Mouse (Mus musculus): ENCODE data around the gene Tanc2. TPM values are rescaled to one million over a fixed set of nuclear protein-coding genes. Genes with fewer than 3 reads are reported as not detected.

Tanc2 gene
- total and polyA plus RNA-seq, 3 experiments = 0.04 to 0.18 TPM; not detected in 1

DNA sequence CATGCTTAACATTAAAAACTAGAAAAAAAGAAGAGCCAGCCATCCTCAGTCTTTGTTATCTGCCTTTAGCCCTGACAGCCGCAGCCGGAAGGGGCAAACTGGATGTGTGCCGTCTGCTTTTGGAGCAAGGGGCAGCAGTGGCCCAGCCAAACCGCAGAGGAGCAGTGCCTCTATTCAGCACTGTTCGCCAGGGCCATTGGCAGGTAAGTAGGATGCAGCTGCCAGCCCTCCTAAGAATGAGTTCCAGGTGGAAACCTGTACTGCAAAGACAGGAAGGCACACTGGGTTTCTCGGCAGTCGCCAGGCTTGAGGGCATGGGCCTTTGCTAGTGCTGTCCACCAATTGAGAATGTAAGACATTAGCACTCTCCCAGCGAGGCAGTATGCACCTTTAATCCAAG is 319.1 kb downstream of the Tanc2 start:
- peaks cover 19 to 26% of the 10 kb centered on the region in 2 experiments for H3K27me3 ChIP-seq (ENCODE audit: control insufficient read depth in 1 of 2, insufficient read depth in 2 of 2, low read length in 2 of 2)
- no peaks in the 10 kb centered on the region for H3K36me3 ChIP-seq (ENCODE audit: control insufficient read depth in 1 of 2, insufficient read depth in 2 of 2, low read length in 2 of 2)
- H3K4me1 ChIP-seq (ENCODE audit: control insufficient read depth in 1 of 2, insufficient read depth in 2 of 2, low read length in 2 of 2) = no peaks in the 10 kb centered on the region
- no peaks in the 10 kb centered on the region for H3K9me3 ChIP-seq (replicated peaks; ENCODE audit: insufficient read depth, low read length)
- no peaks in the 10 kb centered on the region for H3K79me2 ChIP-seq (ENCODE audit: control insufficient read depth, insufficient read depth, low read length, poor library complexity)
- no peak overlapping the region for H3K9ac ChIP-seq (ENCODE audit: control insufficient read depth, low read depth, low read length, poor library complexity, severe bottlenecking)
- TF ChIP-seq NELFE (IDR thresholded peaks at IDR 0.05; ENCODE audit: low read depth, low read length) (no peak), CTCF (IDR thresholded peaks at IDR 0.05 in 2 of 3, conservative IDR thresholded peaks at IDR 0.05 in 1 of 3; ENCODE audit: control insufficient read depth in 1 of 3, insufficient read depth in 1 of 3, low read depth in 2 of 3, low read length in 3 of 3, poor library complexity in 1 of 3, severe bottlenecking in 1 of 3) (no peak), KAT2A (conservative IDR thresholded peaks at IDR 0.05; ENCODE audit: low read depth, low read length) (no peak), ELF1 (IDR thresholded peaks at IDR 0.05; ENCODE audit: low read depth, low read length) (no peak), MAFK (IDR thresholded peaks at IDR 0.05; ENCODE audit: borderline replicate concordance, low read depth, low read length) (no peak), BHLHE40 (IDR thresholded peaks at IDR 0.05; ENCODE audit: borderline replicate concordance, low read depth, low read length) (no peak), MXI1 (IDR thresholded peaks at IDR 0.05; ENCODE audit: low read depth, low read length) (no peak), TBP (IDR thresholded peaks at IDR 0.05; ENCODE audit: low read depth, low read length) (no peak), TAL1 (IDR thresholded peaks at IDR 0.05; ENCODE audit: low read length) (no peak), MAX (IDR thresholded peaks at IDR 0.05; ENCODE audit: low read length) (no peak), MYB (IDR thresholded peaks at IDR 0.05; ENCODE audit: low read depth, low read length) (no peak), GATA1 (IDR thresholded peaks at IDR 0.05; ENCODE audit: low read depth, low read length) (no peak), ETS1 (IDR thresholded peaks at IDR 0.05; ENCODE audit: low read depth, low read length) (no peak), MYC (IDR thresholded peaks at IDR 0.05; ENCODE audit: low read depth, low read length) (no peak), E2F4 (IDR thresholded peaks at IDR 0.05; ENCODE audit: borderline replicate concordance, low read depth, low read length) (no peak), JUND (IDR thresholded peaks at IDR 0.05; ENCODE audit: low read depth, low read length) (no peak), USF2 (IDR thresholded peaks at IDR 0.05; ENCODE audit: borderline replicate concordance in 1 of 2, insufficient read depth in 1 of 2, low read depth in 1 of 2, low read length in 2 of 2) (no peak)
- no peak overlapping the region for H3K4me3 ChIP-seq (ENCODE audit: control insufficient read depth in 1 of 2, insufficient read depth in 1 of 2, low read depth in 2 of 2, low read length in 2 of 2)
- H3K27ac ChIP-seq (ENCODE audit: control insufficient read depth, low read depth, low read length) = no peak overlapping the region
- DNase-seq (ENCODE audit: low read depth, low spot score) = no peak

DNA sequence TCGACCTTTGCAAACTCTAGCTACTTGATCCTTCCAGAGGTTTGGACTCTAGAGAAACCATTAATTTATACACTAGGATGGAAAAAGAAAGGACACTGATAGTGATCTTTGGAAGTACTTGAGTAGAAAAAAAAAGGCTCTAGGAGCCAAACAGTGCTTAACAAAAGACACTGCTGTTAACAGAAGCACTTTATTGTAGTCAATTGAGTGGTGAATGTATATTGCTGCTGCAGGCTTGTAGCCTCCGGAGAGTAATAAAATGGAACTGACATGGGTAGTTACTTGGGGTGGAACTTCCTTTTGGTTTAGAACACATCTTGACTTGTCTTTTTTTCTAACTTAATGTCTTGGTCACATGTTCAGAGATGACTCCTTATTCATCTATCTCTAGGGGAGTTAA is 319.8 kb downstream of the Tanc2 start:
- no peaks in the 10 kb centered on the region for H3K9me3 ChIP-seq (replicated peaks; ENCODE audit: insufficient read depth, low read length)
- H3K9ac ChIP-seq (ENCODE audit: control insufficient read depth, low read depth, low read length, poor library complexity, severe bottlenecking) = no peak overlapping the region
- no peak for TF ChIP-seq E2F4 (IDR thresholded peaks at IDR 0.05; ENCODE audit: borderline replicate concordance, low read depth, low read length)
- no peak for TF ChIP-seq MAZ (IDR thresholded peaks at IDR 0.05; ENCODE audit: low read depth, low read length)
- TF ChIP-seq CHD1 (IDR thresholded peaks at IDR 0.05; ENCODE audit: low read depth, low read length) = no peak
- no peak for TF ChIP-seq SMC3 (IDR thresholded peaks at IDR 0.05; ENCODE audit: low read depth, low read length)
- TF ChIP-seq SIN3A (IDR thresholded peaks at IDR 0.05; ENCODE audit: low read length) = no peak
- no peak for TF ChIP-seq ELF1 (IDR thresholded peaks at IDR 0.05; ENCODE audit: low read depth, low read length)
- TF ChIP-seq ZKSCAN1 (IDR thresholded peaks at IDR 0.05; ENCODE audit: low read depth, low read length) = no peak
- TF ChIP-seq NRF1 (IDR thresholded peaks at IDR 0.05; ENCODE audit: insufficient read depth, low read depth, low read length, poor library complexity, severe bottlenecking) = no peak
- TF ChIP-seq TAL1 (IDR thresholded peaks at IDR 0.05; ENCODE audit: low read length) = no peak
- TF ChIP-seq RCOR1 (IDR thresholded peaks at IDR 0.05; ENCODE audit: low read depth, low read length) = no peak
- no peak for TF ChIP-seq POLR2A (IDR thresholded peaks at IDR 0.05; ENCODE audit: control insufficient read depth in 1 of 2, insufficient read depth in 1 of 2, low read depth in 1 of 2, low read length in 2 of 2, poor library complexity in 1 of 2)
- TF ChIP-seq ZNF384 (IDR thresholded peaks at IDR 0.05; ENCODE audit: low read depth, low read length) = no peak
- no peak for TF ChIP-seq POLR2AphosphoS2 (IDR thresholded peaks at IDR 0.05; ENCODE audit: low read length)
- no peak for TF ChIP-seq ZC3H11A (IDR thresholded peaks at IDR 0.05; ENCODE audit: low read depth, low read length)
- no peak for TF ChIP-seq ETS1 (IDR thresholded peaks at IDR 0.05; ENCODE audit: low read depth, low read length)
- TF ChIP-seq MXI1 (IDR thresholded peaks at IDR 0.05; ENCODE audit: low read depth, low read length) = no peak

More for the DNA sequence above, 319.8 kb downstream of the Tanc2 start:
- Histone ChIP-seq H3K27ac (ENCODE audit: control insufficient read depth, low read depth, low read length) (no peak overlapping the region), H3K4me1 (ENCODE audit: control insufficient read depth in 1 of 2, insufficient read depth in 2 of 2, low read length in 2 of 2) (no peaks in the 10 kb centered on the region), H3K27me3 (ENCODE audit: control insufficient read depth in 1 of 2, insufficient read depth in 2 of 2, low read length in 2 of 2) (peaks cover 17 to 23% of the 10 kb centered on the region in 2 experiments), H3K4me3 (ENCODE audit: control insufficient read depth in 1 of 2, insufficient read depth in 1 of 2, low read depth in 2 of 2, low read length in 2 of 2) (no peak overlapping the region), H3K79me2 (ENCODE audit: control insufficient read depth, insufficient read depth, low read length, poor library complexity) (no peaks in the 10 kb centered on the region), H3K36me3 (ENCODE audit: control insufficient read depth in 1 of 2, insufficient read depth in 2 of 2, low read length in 2 of 2) (no peaks in the 10 kb centered on the region)
- DNase-seq (ENCODE audit: low read depth, low spot score) = no peak

Data from MEL (cell line).